Mouse (Mus musculus): ENCODE data around the gene Erbb2. TPM values are rescaled to one million over a fixed set of nuclear protein-coding genes. Genes with fewer than 3 reads are reported as not detected.

The Erbb2 gene
- polyA plus RNA-seq, 1 experiment from 2014 or later, result 1.2 TPM

DNA sequence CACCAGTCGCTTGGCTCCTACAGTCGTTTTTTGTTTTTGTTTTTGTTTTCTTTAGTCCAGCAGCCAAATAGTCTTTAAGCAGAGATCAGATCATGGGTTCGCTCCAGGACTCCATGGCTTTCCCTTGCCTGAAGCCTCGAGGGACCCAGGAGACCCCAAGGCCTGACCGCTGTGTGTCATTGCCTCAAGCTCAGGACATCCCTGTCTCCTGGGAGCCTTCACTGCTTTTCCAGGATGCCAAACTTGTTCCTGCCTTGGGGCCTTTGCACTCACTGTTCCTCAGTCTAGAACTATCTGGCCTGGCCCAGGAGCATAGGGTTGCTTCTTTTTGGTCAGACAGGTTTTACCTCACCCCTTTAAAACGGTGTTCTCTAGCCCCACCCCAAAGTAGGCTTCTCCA is 5.6 kb upstream of the Erbb2 start:
- no peak overlapping the region for H3K4me2 ChIP-seq (ENCODE audit: low read depth, low read length)
- H3K4me1 ChIP-seq (ENCODE audit: insufficient read depth), result no peaks in the 10 kb centered on the region
- H3K4me3 ChIP-seq (ENCODE audit: low read depth, low read length), result no peak overlapping the region
- no peaks in the 10 kb centered on the region for H3K9me3 ChIP-seq (ENCODE audit: low read length)
- no peak overlapping the region for H3K9ac ChIP-seq (replicated peaks)
- TF ChIP-seq CTCF (IDR thresholded peaks at IDR 0.05; ENCODE audit: low read depth) (no peak), EP300 (IDR thresholded peaks at IDR 0.05; ENCODE audit: low read depth) (no peak)
- DNase-seq (no peak), ATAC-seq (no peak)
- H3K36me3 ChIP-seq (replicated peaks; ENCODE audit: insufficient read depth, low read length), result no peaks in the 10 kb centered on the region
- H3K27ac ChIP-seq (ENCODE audit: low read depth), result no peak overlapping the region
- H3K27me3 ChIP-seq (ENCODE audit: insufficient read depth, low read length), result peaks cover 9% of the 10 kb centered on the region
- 76% methylated on average over 6 of the region's 6 CpGs for WGBS (ENCODE audit: insufficient replicate concordance)

GRCm38 (mm10) chr11:98408872-98409271 is 3.4 kb upstream of the Erbb2 start:
- WGBS (ENCODE audit: insufficient replicate concordance), result 45% methylated on average over 8 of the region's 8 CpGs
- Histone ChIP-seq H3K4me3 (ENCODE audit: low read depth, low read length) (no peak overlapping the region), H3K4me1 (ENCODE audit: insufficient read depth) (no peaks in the 10 kb centered on the region; the same call in none of the 2 replicates), H3K36me3 (replicated peaks; ENCODE audit: insufficient read depth, low read length) (no peaks in the 10 kb centered on the region), H3K9me3 (ENCODE audit: low read length) (no peaks in the 10 kb centered on the region), H3K27me3 (ENCODE audit: insufficient read depth, low read length) (peaks cover 31% of the 10 kb centered on the region), H3K27ac (ENCODE audit: low read depth) (no peak overlapping the region), H3K4me2 (ENCODE audit: low read depth, low read length) (no peak overlapping the region), H3K9ac (replicated peaks) (no peak overlapping the region)
- TF ChIP-seq EP300 (IDR thresholded peaks at IDR 0.05; ENCODE audit: low read depth) (no peak), CTCF (IDR thresholded peaks at IDR 0.05; ENCODE audit: low read depth) (no peak)
- DNase-seq, result no peak
- ATAC-seq, result no peak

DNA sequence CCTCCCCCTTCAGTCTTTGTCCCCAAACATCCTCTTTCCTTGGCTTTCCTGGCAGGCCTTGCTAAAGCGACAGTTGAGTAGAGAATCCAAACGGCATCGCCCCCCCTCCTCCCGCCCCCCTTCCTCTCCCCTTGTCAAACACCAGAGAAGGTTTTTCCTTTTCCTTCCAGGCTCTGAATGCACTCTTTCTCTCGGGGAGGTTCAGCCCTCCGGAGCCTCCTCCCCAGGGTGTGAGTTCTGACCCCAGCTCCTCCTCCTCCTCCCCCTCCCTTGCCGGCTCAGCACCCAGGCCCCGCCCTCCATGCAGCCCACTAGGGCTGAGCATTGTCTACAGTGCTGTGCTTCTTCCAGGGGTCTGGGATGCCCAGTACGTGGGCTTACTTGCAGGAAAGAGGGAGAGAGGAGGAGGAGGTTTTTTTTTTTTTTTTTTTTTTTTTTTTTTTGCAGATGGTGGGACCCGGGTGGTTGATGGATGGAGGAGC is 2.9 kb upstream of the Erbb2 start:
- H3K4me1 ChIP-seq (ENCODE audit: insufficient read depth), result no peaks in the 10 kb centered on the region; the same call in none of the 2 replicates
- DNase-seq (no peak), ATAC-seq (no peak)
- H3K9me3 ChIP-seq (ENCODE audit: low read length), result no peaks in the 10 kb centered on the region
- H3K27ac ChIP-seq (ENCODE audit: low read depth), result no peak overlapping the region
- no peak overlapping the region; the same call in 1 of the 2 replicates for H3K9ac ChIP-seq (replicated peaks)
- H3K4me3 ChIP-seq (ENCODE audit: low read depth, low read length), result no peak overlapping the region
- 7% methylated on average over 10 of the region's 10 CpGs for WGBS (ENCODE audit: insufficient replicate concordance)
- no peak for TF ChIP-seq CTCF (IDR thresholded peaks at IDR 0.05; ENCODE audit: low read depth)
- no peak for TF ChIP-seq EP300 (IDR thresholded peaks at IDR 0.05; ENCODE audit: low read depth)
- no peaks in the 10 kb centered on the region for H3K36me3 ChIP-seq (replicated peaks; ENCODE audit: insufficient read depth, low read length)
- H3K27me3 ChIP-seq (ENCODE audit: insufficient read depth, low read length), result peaks cover 35% of the 10 kb centered on the region
- no peak overlapping the region for H3K4me2 ChIP-seq (ENCODE audit: low read depth, low read length)

- Histone ChIP-seq H3K9ac (replicated peaks) (peak overlapping the region; percentile 65), H3K36me3 (replicated peaks; ENCODE audit: insufficient read depth, low read length) (no peaks in the 10 kb centered on the region), H3K4me2 (ENCODE audit: low read depth, low read length) (peak overlapping the region; percentile 75), H3K4me1 (ENCODE audit: insufficient read depth) (no peaks in the 10 kb centered on the region; the same call in none of the 2 replicates), H3K27ac (ENCODE audit: low read depth) (peak overlapping the region; percentile 39; the same call in 1 of the 2 replicates), H3K4me3 (ENCODE audit: low read depth, low read length) (peak overlapping the region; percentile 58), H3K27me3 (ENCODE audit: insufficient read depth, low read length) (peaks cover 39% of the 10 kb centered on the region), H3K9me3 (ENCODE audit: low read length) (no peaks in the 10 kb centered on the region)
- no peak for DNase-seq
- ATAC-seq, result peak; percentile 62; the same call in 1 of the 2 replicates
- TF ChIP-seq CTCF (IDR thresholded peaks at IDR 0.05; ENCODE audit: low read depth), result no peak
- TF ChIP-seq EP300 (IDR thresholded peaks at IDR 0.05; ENCODE audit: low read depth), result no peak
- 1% methylated on average over 39 of the region's 40 CpGs for WGBS (ENCODE audit: insufficient replicate concordance)
These were observed 579 bp downstream of the Erbb2 start for GRCm38 (mm10) chr11:98412797-98413301.

- H3K27ac ChIP-seq (ENCODE audit: low read depth), result no peak overlapping the region
- H3K9ac ChIP-seq (replicated peaks), result no peak overlapping the region
- H3K9me3 ChIP-seq (ENCODE audit: low read length), result no peaks in the 10 kb centered on the region
- no peak for DNase-seq
- 25% methylated on average over 7 of the region's 7 CpGs for WGBS (ENCODE audit: insufficient replicate concordance)
- no peak for TF ChIP-seq CTCF (IDR thresholded peaks at IDR 0.05; ENCODE audit: low read depth)
- TF ChIP-seq EP300 (IDR thresholded peaks at IDR 0.05; ENCODE audit: low read depth), result no peak
- no peaks in the 10 kb centered on the region; the same call in none of the 2 replicates for H3K4me1 ChIP-seq (ENCODE audit: insufficient read depth)
- H3K27me3 ChIP-seq (ENCODE audit: insufficient read depth, low read length), result peaks cover 39% of the 10 kb centered on the region
- peak overlapping the region; percentile 75 for H3K4me2 ChIP-seq (ENCODE audit: low read depth, low read length)
- H3K4me3 ChIP-seq (ENCODE audit: low read depth, low read length), result no peak overlapping the region
- no peak for ATAC-seq
- no peaks in the 10 kb centered on the region for H3K36me3 ChIP-seq (replicated peaks; ENCODE audit: insufficient read depth, low read length)
These were observed 1.5 kb downstream of the Erbb2 start for GRCm38 (mm10) chr11:98413731-98414130.

DNA sequence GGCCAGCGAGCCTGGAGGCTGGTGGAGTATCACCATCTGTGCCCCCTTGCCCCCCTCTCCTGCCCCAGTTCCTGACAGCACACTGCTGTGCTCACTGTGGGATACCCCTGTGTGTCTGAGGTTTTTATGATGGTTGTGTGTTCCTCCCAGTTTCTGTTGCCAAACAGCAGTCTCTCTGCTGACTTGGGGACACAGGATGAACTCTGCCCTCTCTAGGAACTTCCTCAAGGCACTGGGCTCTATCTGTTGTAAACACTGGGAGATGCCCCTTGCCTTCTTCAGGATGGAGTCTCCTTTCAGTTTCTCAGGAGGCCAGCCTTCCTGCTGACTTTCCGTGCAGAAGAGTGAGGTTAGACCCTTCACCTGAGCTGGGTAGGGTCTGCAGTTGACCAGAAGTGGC is 1.9 kb downstream of the Erbb2 start:
- DNase-seq (no peak), ATAC-seq (no peak)
- Histone ChIP-seq H3K27me3 (ENCODE audit: insufficient read depth, low read length) (peaks cover 39% of the 10 kb centered on the region), H3K9me3 (ENCODE audit: low read length) (no peaks in the 10 kb centered on the region), H3K4me1 (ENCODE audit: insufficient read depth) (no peaks in the 10 kb centered on the region; the same call in none of the 2 replicates), H3K36me3 (replicated peaks; ENCODE audit: insufficient read depth, low read length) (no peaks in the 10 kb centered on the region), H3K27ac (ENCODE audit: low read depth) (no peak overlapping the region), H3K9ac (replicated peaks) (no peak overlapping the region), H3K4me3 (ENCODE audit: low read depth, low read length) (no peak overlapping the region), H3K4me2 (ENCODE audit: low read depth, low read length) (peak overlapping the region; percentile 75; the same call in 1 of the 2 replicates)
- TF ChIP-seq EP300 (IDR thresholded peaks at IDR 0.05; ENCODE audit: low read depth), result no peak
- no peak for TF ChIP-seq CTCF (IDR thresholded peaks at IDR 0.05; ENCODE audit: low read depth)
- 32% methylated on average over 2 of the region's 2 CpGs for WGBS (ENCODE audit: insufficient replicate concordance)

Data from liver, postnatal 0 days (tissue).